Mouse (Mus musculus): ENCODE data around the gene Vmn1r68. TPM values are rescaled to one million over a fixed set of nuclear protein-coding genes. Genes with fewer than 3 reads are reported as not detected.

Gene Vmn1r68
- not detected for total RNA-seq (2022)

DNA sequence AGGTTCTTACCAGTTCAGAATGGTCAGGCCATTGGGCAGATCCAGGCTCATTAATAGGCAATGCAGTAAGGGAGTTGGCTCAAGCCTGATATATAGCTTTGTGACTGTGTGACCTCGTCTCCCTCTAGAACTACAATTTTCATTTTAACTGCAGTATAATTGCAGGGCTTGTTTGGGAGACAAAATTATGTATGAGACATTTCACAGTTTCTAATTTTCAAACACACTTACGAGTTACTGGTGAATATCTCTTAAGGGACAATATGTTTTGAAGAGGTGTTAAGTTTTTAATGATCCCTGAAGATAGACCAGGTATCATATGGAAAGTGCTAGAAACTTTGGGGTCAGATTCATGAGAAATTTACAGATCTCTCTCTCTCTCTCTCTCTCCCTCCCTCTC is at the start of gene Vmn1r68:
TSS of gene Vmn1r68 (minus strand) at position 101 of the 400 bp plus-strand sequence.
- DNase-seq (ENCODE audit: low spot score in 2 of 2), result no peak

DNA sequence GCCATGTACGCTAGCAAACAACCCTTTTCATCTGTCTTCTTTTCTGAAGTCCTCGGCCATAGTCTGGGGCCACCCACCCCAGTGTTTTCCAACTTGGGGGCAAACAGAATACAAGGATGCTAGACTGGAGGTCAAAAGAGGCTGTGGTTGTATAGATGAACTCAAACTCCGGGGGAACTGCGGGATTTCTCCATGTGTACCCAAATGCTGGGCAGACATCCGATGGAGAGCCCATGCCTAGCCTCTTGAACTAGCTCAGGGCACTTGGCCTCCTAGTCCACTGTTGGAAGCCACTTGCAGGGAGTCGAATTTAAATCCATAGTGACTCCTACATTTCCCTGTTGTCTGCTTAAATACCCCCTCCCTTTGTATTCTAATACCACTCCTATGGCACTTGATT is 62.7 kb downstream of the Vmn1r68 start:
- DNase-seq (ENCODE audit: low spot score in 2 of 2), result no peak

DNA sequence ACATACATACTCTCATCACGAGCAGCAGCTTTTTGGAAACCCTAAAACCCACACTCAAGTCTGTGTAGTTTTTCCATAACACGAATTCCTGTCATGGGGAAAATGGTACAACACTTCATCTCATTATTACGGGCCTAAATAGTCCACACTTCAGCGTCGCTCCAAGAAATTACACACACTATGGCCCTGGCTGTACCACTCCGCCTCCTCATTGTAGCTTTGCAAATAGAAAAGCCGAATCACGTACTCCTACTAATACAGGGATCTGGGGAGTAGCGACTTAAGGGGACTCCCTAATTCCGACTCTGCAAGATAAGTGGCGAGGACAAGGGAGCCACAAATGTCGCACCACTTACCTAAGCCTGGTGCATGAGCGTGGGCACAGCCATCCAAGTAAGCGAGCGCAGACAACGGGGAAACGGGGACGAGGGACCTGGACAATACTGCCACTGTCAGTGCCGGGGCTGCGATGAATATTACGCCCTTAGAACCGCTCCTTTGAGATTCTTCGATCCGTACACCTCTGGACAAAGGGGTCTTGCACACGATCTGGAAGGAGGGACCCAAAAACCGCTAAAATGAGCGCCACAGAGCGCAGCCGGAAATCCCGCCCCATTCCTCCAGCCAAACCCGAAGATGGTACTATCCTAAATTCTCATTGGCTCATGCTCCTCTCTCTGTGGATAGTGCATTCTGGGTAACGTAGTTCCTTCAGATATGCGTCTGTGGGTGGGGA is 63.3 kb downstream of the Vmn1r68 start, which contains the start of gene Zik1:
TSS of gene Zik1 (minus strand) at position 609 of the 736 bp plus-strand sequence.
- DNase-seq (ENCODE audit: low spot score in 2 of 2), result peak in 1 of 2 experiments; percentile 14

DNA sequence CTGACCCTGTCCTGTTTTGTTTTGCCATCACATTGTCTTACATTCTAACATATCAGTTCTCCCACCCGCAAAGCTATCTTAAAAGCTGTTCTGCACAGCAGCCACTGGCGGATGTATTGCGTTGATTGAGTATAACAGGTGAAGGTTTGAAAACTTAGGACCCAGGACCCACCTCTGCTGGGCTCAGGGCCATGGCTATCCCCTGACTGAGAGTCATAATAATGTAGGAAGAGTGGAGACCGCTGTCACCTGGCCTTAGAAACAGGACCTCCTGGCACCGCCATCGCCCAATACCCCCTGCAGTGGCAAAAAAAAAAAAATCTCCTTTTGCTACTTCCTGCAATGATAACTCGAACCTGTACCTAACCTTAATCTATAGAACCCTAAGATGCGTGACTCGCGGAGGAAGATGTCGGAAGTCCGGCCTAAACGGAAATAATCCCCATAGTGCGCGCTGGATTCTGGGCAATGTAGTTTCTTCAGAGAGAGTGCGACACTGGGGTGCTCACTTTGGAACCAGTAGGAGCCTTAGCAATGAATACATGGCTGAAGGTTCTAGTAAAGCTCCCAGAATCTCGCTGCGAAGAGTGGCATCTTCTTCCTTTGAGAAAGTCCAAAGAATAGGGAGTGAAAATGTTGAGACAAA is 77.6 kb downstream of the Vmn1r68 start:
- no peak for DNase-seq (ENCODE audit: low spot score in 2 of 2)

DNA sequence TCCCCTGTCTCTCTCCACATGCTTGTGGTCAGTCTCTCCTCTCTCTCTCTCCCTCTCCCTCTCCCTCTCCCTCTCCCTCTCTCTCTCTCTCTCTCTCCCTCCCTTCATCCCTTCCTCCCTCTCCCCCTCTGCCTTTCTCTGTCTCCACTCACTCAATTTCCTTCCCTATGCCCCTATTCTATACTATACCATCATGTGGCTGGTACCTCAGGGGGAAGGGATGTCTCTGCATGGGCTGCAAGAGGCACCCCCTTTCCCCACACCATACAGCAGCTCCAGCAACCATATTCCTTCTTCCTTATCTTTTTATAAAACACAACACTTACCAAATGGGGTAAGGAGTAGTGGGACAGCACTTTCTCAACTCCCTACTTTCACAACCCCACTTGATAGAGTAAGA is 78.5 kb downstream of the Vmn1r68 start:
- DNase-seq (ENCODE audit: low spot score in 2 of 2), result no peak

DNA sequence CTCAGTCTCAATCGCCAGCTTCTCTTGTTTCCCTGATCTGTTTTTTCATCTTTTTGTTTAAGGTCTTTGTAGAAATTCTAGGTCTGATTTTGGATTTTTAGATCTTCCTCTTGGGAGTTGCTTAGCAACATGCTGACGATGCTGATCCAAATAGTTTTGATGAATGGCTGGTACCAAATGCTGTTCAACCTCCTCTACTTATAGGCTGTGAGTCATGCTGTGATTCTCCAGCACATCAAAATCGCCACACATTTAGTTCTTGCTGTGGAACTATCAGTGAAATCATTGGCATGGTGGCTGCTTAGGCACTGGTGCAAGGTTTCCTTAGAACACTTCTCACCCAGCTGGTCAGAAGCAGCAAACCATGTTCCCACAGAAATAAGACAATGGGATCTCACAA is 100.1 kb downstream of the Vmn1r68 start:
- DNase-seq (ENCODE audit: low spot score in 2 of 2), result no peak

Other genes with a start within 250 kb of the Vmn1r68 start
- gene Vmn1r67, start 115.2 kb downstream of the Vmn1r68 start, total RNA-seq (2022), result not detected
- gene Zik1, start 63.1 kb downstream of the Vmn1r68 start, total RNA-seq (2022), result 1 to 10 TPM; 1.1 to 1.4 (median 1.2) TPM
- gene Vmn1r69, start 55.2 kb upstream of the Vmn1r68 start, total RNA-seq (2022), result not detected
- not detected for gene Vmn1r70, start 73.0 kb upstream of the Vmn1r68 start, total RNA-seq (2022)
- not detected for gene Nlrp4b, start 129.3 kb upstream of the Vmn1r68 start, total RNA-seq (2022)
- gene Vmn1r71, start 195.9 kb upstream of the Vmn1r68 start, total RNA-seq (2022), result not detected